Mouse (Mus musculus): Measurements from ENCODE around the gene Phf5a.

GRCm38 (mm10) chr15:81904939-81905338 is 33.2 kb upstream of the Phf5a start:
- TF ChIP-seq GATA1 (IDR thresholded peaks at IDR 0.05; ENCODE audit: borderline replicate concordance, low read length), result no peak
- TF ChIP-seq FLI1 (IDR thresholded peaks at IDR 0.05; ENCODE audit: low read length), result no peak

Data from megakaryocyte, embryonic 14.5 days (primary cell).